Mouse (Mus musculus): ENCODE data around the gene Clec2e. TPM values are rescaled to one million over a fixed set of nuclear protein-coding genes. Genes with fewer than 3 reads are reported as not detected.
"Not testable (repeated sequence)": the region's sequence is repeated elsewhere in the genome, so short reads cannot be mapped to it uniquely, and the experiment has no call there.

The Clec2e gene
- total and polyA plus RNA-seq, 2 experiments from 2014 or later: not detected

DNA sequence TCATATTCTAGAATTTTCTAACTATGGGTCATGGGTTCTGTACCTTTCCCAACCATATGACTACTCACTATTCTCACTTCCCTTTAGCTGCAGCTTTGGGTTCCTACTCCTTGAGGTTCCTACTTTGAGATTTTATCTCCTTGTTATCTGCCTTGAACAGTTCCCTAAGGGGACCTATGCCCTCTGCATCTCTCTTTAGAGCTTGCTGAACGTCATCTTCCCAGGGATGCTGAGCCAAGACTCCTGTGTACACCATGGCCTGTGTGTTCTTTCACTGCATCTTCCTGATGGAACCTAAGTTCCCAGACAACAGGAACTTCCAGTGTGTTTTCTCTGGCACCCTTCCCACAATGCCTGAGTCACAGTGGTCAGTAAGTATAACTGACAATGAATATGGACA, 2.8 kb downstream of the Clec2e start:
- Histone ChIP-seq H3K9me3 (ENCODE audit: low read length) (no peaks in the 10 kb centered on the region), H3K4me3 (ENCODE audit: low read depth, low read length) (no peak overlapping the region), H3K9ac (replicated peaks; ENCODE audit: low read length, poor library complexity, severe bottlenecking) (no peak overlapping the region), H3K27me3 (ENCODE audit: insufficient read depth, low read length) (no peaks in the 10 kb centered on the region), H3K36me3 (ENCODE audit: insufficient read depth, low read length) (no peaks in the 10 kb centered on the region), H3K27ac (ENCODE audit: low read depth, low read length) (no peak overlapping the region), H3K4me2 (ENCODE audit: low read depth, low read length, poor library complexity, severe bottlenecking) (no peak overlapping the region), H3K4me1 (ENCODE audit: insufficient read depth, low read length) (no peaks in the 10 kb centered on the region)
- 83% methylated on average over 1 of the region's 1 CpGs for WGBS
- TF ChIP-seq CTCF (IDR thresholded peaks at IDR 0.05): no peak
- ATAC-seq (ENCODE audit: low FRiP score): no peak
- no peak for DNase-seq (ENCODE audit: low spot score)

DNA sequence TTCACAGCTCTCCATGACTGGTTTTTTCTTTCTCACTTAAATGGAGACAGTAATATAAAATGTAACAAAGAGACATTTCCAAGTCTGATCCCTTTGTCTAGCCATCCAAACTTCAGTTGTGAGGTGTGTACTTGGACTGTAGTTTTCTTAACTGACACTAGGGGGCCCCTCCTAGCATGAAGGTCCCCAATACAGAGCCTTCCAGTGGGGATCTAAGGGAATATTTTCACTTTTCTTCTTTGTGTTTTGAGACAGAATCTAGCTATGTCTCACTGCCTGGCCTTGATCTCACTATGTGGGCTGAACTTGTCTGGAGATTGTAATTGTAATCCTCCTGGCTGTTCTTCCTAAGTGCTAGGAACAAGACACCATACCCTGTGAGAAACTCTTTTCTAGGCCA, 5.5 kb downstream of the Clec2e start:
- H3K27ac ChIP-seq (ENCODE audit: low read depth, low read length): no peak overlapping the region
- H3K9me3 ChIP-seq (ENCODE audit: low read length): no peaks in the 10 kb centered on the region
- no peaks in the 10 kb centered on the region for H3K4me1 ChIP-seq (ENCODE audit: insufficient read depth, low read length)
- no peak overlapping the region for H3K4me3 ChIP-seq (ENCODE audit: low read depth, low read length)
- TF ChIP-seq CTCF (IDR thresholded peaks at IDR 0.05): peak; percentile 62
- H3K36me3 ChIP-seq (ENCODE audit: insufficient read depth, low read length): no peaks in the 10 kb centered on the region
- no peaks in the 10 kb centered on the region for H3K27me3 ChIP-seq (ENCODE audit: insufficient read depth, low read length)
- H3K4me2 ChIP-seq (ENCODE audit: low read depth, low read length, poor library complexity, severe bottlenecking): no peak overlapping the region
- DNase-seq (ENCODE audit: low spot score) (peak; percentile 40), ATAC-seq (ENCODE audit: low FRiP score) (no peak)
- H3K9ac ChIP-seq (replicated peaks; ENCODE audit: low read length, poor library complexity, severe bottlenecking): no peak overlapping the region

- not testable (repeated sequence) for H3K9ac ChIP-seq (replicated peaks; ENCODE audit: low read length, poor library complexity, severe bottlenecking); ATAC-seq (ENCODE audit: low FRiP score); H3K9me3 ChIP-seq (ENCODE audit: low read length); H3K4me1 ChIP-seq (ENCODE audit: insufficient read depth, low read length); DNase-seq (ENCODE audit: low spot score); H3K4me2 ChIP-seq (ENCODE audit: low read depth, low read length, poor library complexity, severe bottlenecking); H3K4me3 ChIP-seq (ENCODE audit: low read depth, low read length); H3K27ac ChIP-seq (ENCODE audit: low read depth, low read length); H3K27me3 ChIP-seq (ENCODE audit: insufficient read depth, low read length); H3K36me3 ChIP-seq (ENCODE audit: insufficient read depth, low read length)
- WGBS: 92% methylated on average over 8 of the region's 8 CpGs
Measured at GRCm38 (mm10) chr6:129088596-129088995, 12.1 kb downstream of the Clec2e start.

DNA sequence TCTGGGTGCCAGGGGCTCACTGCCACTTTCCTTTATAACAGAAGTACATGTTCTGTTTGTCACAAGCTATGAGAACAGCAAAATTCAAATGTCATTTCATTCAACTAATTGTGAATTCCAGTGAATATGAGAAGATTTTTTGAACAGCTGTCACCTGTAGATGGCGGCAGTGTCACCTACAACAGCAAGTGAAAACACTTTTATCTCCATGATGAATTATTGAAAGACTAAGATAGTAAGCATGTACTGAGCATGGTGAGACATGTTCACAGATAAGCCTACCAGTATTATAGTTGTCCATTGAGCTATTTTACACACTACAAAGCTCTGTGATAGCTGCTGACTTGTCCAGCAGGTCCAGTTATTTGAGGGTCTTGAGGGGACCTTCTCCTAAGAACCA, 12.6 kb downstream of the Clec2e start:
- Histone ChIP-seq H3K4me1 (ENCODE audit: insufficient read depth, low read length) (no peaks in the 10 kb centered on the region), H3K27me3 (ENCODE audit: insufficient read depth, low read length) (no peaks in the 10 kb centered on the region), H3K4me2 (ENCODE audit: low read depth, low read length, poor library complexity, severe bottlenecking) (no peak overlapping the region), H3K36me3 (ENCODE audit: insufficient read depth, low read length) (no peaks in the 10 kb centered on the region), H3K4me3 (ENCODE audit: low read depth, low read length) (no peak overlapping the region), H3K27ac (ENCODE audit: low read depth, low read length) (no peak overlapping the region), H3K9me3 (ENCODE audit: low read length) (no peaks in the 10 kb centered on the region), H3K9ac (replicated peaks; ENCODE audit: low read length, poor library complexity, severe bottlenecking) (no peak overlapping the region)
- ATAC-seq (ENCODE audit: low FRiP score) (no peak), DNase-seq (ENCODE audit: low spot score) (peak; percentile 30)
- WGBS: 78% methylated on average over 1 of the region's 1 CpGs
- peak; percentile 69 for TF ChIP-seq CTCF (IDR thresholded peaks at IDR 0.05)

- 83% methylated on average over 2 of the region's 2 CpGs for WGBS
- H3K36me3 ChIP-seq (ENCODE audit: insufficient read depth, low read length); H3K9ac ChIP-seq (replicated peaks; ENCODE audit: low read length, poor library complexity, severe bottlenecking); H3K4me1 ChIP-seq (ENCODE audit: insufficient read depth, low read length); H3K4me2 ChIP-seq (ENCODE audit: low read depth, low read length, poor library complexity, severe bottlenecking); H3K27me3 ChIP-seq (ENCODE audit: insufficient read depth, low read length); ATAC-seq (ENCODE audit: low FRiP score); DNase-seq (ENCODE audit: low spot score); H3K9me3 ChIP-seq (ENCODE audit: low read length); H3K27ac ChIP-seq (ENCODE audit: low read depth, low read length); H3K4me3 ChIP-seq (ENCODE audit: low read depth, low read length): not testable (repeated sequence)
Measured at GRCm38 (mm10) chr6:129086031-129086430, 14.7 kb downstream of the Clec2e start.

GRCm38 (mm10) chr6:129085098-129085497, 15.6 kb downstream of the Clec2e start:
- DNase-seq (ENCODE audit: low spot score) (no peak), ATAC-seq (ENCODE audit: low FRiP score) (no peak)
- no peaks in the 10 kb centered on the region for H3K4me1 ChIP-seq (ENCODE audit: insufficient read depth, low read length)
- 62% methylated on average over 6 of the region's 6 CpGs for WGBS
- H3K27ac ChIP-seq (ENCODE audit: low read depth, low read length): no peak overlapping the region
- no peak overlapping the region for H3K4me2 ChIP-seq (ENCODE audit: low read depth, low read length, poor library complexity, severe bottlenecking)
- H3K9ac ChIP-seq (replicated peaks; ENCODE audit: low read length, poor library complexity, severe bottlenecking): no peak overlapping the region
- H3K27me3 ChIP-seq (ENCODE audit: insufficient read depth, low read length): no peaks in the 10 kb centered on the region
- no peak for TF ChIP-seq CTCF (IDR thresholded peaks at IDR 0.05)
- H3K4me3 ChIP-seq (ENCODE audit: low read depth, low read length): no peak overlapping the region
- no peaks in the 10 kb centered on the region for H3K9me3 ChIP-seq (ENCODE audit: low read length)
- H3K36me3 ChIP-seq (ENCODE audit: insufficient read depth, low read length): no peaks in the 10 kb centered on the region
